Mouse (Mus musculus): ENCODE results near the gene Tshz2. TPM values are rescaled to one million over a fixed set of nuclear protein-coding genes. Genes with fewer than 3 reads are reported as not detected.

The Tshz2 gene
- polyA plus RNA-seq, 1 experiment from 2014 or later = 5.9 TPM

- Histone ChIP-seq H3K9ac (ENCODE audit: low read length) (no peak overlapping the region), H3K27ac (replicated peaks; ENCODE audit: low read depth, low read length) (no peak overlapping the region), H3K9me3 (ENCODE audit: control insufficient read depth, low read length) (no peaks in the 10 kb centered on the region), H3K27me3 (ENCODE audit: control insufficient read depth, insufficient read depth, low read length) (no peaks in the 10 kb centered on the region), H3K4me3 (ENCODE audit: low read depth, low read length) (no peak overlapping the region), H3K4me2 (ENCODE audit: low read depth, severe bottlenecking) (no peak overlapping the region), H3K4me1 (ENCODE audit: control insufficient read depth, insufficient read depth, low read length) (peaks cover 4% of the 10 kb centered on the region; the same call in 1 of the 2 replicates), H3K36me3 (ENCODE audit: control insufficient read depth, insufficient read depth, low read length) (no peaks in the 10 kb centered on the region)
- DNase-seq (ENCODE audit: low spot score) (no peak), ATAC-seq (ENCODE audit: insufficient number of reproducible peaks, low FRiP score, low TSS enrichment, low read depth) (no peak)
- WGBS = 91% methylated on average over 12 of the region's 12 CpGs
Measured at GRCm38 (mm10) chr2:169805545-169805944, 172.7 kb downstream of the Tshz2 start.

GRCm38 (mm10) chr2:169811589-169811988 is 178.8 kb downstream of the Tshz2 start:
- ATAC-seq (ENCODE audit: insufficient number of reproducible peaks, low FRiP score, low TSS enrichment, low read depth) (no peak), DNase-seq (ENCODE audit: low spot score) (no peak)
- WGBS = 21% methylated on average over 5 of the region's 5 CpGs
- Histone ChIP-seq H3K36me3 (ENCODE audit: control insufficient read depth, insufficient read depth, low read length) (no peaks in the 10 kb centered on the region), H3K27ac (replicated peaks; ENCODE audit: low read depth, low read length) (no peak overlapping the region), H3K4me2 (ENCODE audit: low read depth, severe bottlenecking) (no peak overlapping the region), H3K9me3 (ENCODE audit: control insufficient read depth, low read length) (no peaks in the 10 kb centered on the region), H3K9ac (ENCODE audit: low read length) (no peak overlapping the region), H3K27me3 (ENCODE audit: control insufficient read depth, insufficient read depth, low read length) (no peaks in the 10 kb centered on the region), H3K4me3 (ENCODE audit: low read depth, low read length) (no peak overlapping the region), H3K4me1 (ENCODE audit: control insufficient read depth, insufficient read depth, low read length) (peaks cover 16% of the 10 kb centered on the region)

GRCm38 (mm10) chr2:169812055-169812454 is 179.2 kb downstream of the Tshz2 start:
- no peak overlapping the region for H3K27ac ChIP-seq (replicated peaks; ENCODE audit: low read depth, low read length)
- no peak overlapping the region for H3K4me2 ChIP-seq (ENCODE audit: low read depth, severe bottlenecking)
- H3K27me3 ChIP-seq (ENCODE audit: control insufficient read depth, insufficient read depth, low read length) = no peaks in the 10 kb centered on the region
- no peaks in the 10 kb centered on the region for H3K9me3 ChIP-seq (ENCODE audit: control insufficient read depth, low read length)
- DNase-seq (ENCODE audit: low spot score) (no peak), ATAC-seq (ENCODE audit: insufficient number of reproducible peaks, low FRiP score, low TSS enrichment, low read depth) (no peak)
- no peak overlapping the region for H3K4me3 ChIP-seq (ENCODE audit: low read depth, low read length)
- H3K9ac ChIP-seq (ENCODE audit: low read length) = no peak overlapping the region
- WGBS = 64% methylated on average over 8 of the region's 8 CpGs
- H3K4me1 ChIP-seq (ENCODE audit: control insufficient read depth, insufficient read depth, low read length) = peaks cover 16% of the 10 kb centered on the region
- no peaks in the 10 kb centered on the region for H3K36me3 ChIP-seq (ENCODE audit: control insufficient read depth, insufficient read depth, low read length)

- DNase-seq (ENCODE audit: low spot score) = no peak
- H3K4me1 ChIP-seq (ENCODE audit: control insufficient read depth, insufficient read depth, low read length) = peaks cover 16% of the 10 kb centered on the region
- no peak overlapping the region for H3K4me2 ChIP-seq (ENCODE audit: low read depth, severe bottlenecking)
- no peak for ATAC-seq (ENCODE audit: insufficient number of reproducible peaks, low FRiP score, low TSS enrichment, low read depth)
- no peak overlapping the region for H3K4me3 ChIP-seq (ENCODE audit: low read depth, low read length)
- no peaks in the 10 kb centered on the region for H3K27me3 ChIP-seq (ENCODE audit: control insufficient read depth, insufficient read depth, low read length)
- H3K9ac ChIP-seq (ENCODE audit: low read length) = no peak overlapping the region
- no peaks in the 10 kb centered on the region for H3K36me3 ChIP-seq (ENCODE audit: control insufficient read depth, insufficient read depth, low read length)
- 83% methylated on average over 7 of the region's 7 CpGs for WGBS
- no peak overlapping the region for H3K27ac ChIP-seq (replicated peaks; ENCODE audit: low read depth, low read length)
- H3K9me3 ChIP-seq (ENCODE audit: control insufficient read depth, low read length) = no peaks in the 10 kb centered on the region
Measured at GRCm38 (mm10) chr2:169812940-169813339, 180.1 kb downstream of the Tshz2 start.

GRCm38 (mm10) chr2:169814351-169814750 is 181.5 kb downstream of the Tshz2 start:
- ATAC-seq (ENCODE audit: insufficient number of reproducible peaks, low FRiP score, low TSS enrichment, low read depth) (no peak), DNase-seq (ENCODE audit: low spot score) (no peak)
- peak overlapping the region; percentile 14; the same call in 1 of the 2 replicates for H3K27ac ChIP-seq (replicated peaks; ENCODE audit: low read depth, low read length)
- H3K9ac ChIP-seq (ENCODE audit: low read length) = no peak overlapping the region
- H3K4me1 ChIP-seq (ENCODE audit: control insufficient read depth, insufficient read depth, low read length) = peaks cover 16% of the 10 kb centered on the region
- no peak overlapping the region for H3K4me2 ChIP-seq (ENCODE audit: low read depth, severe bottlenecking)
- WGBS = 61% methylated on average over 3 of the region's 3 CpGs
- no peaks in the 10 kb centered on the region for H3K36me3 ChIP-seq (ENCODE audit: control insufficient read depth, insufficient read depth, low read length)
- H3K27me3 ChIP-seq (ENCODE audit: control insufficient read depth, insufficient read depth, low read length) = no peaks in the 10 kb centered on the region
- no peaks in the 10 kb centered on the region for H3K9me3 ChIP-seq (ENCODE audit: control insufficient read depth, low read length)
- H3K4me3 ChIP-seq (ENCODE audit: low read depth, low read length) = no peak overlapping the region

GRCm38 (mm10) chr2:169814757-169815156 is 181.9 kb downstream of the Tshz2 start:
- H3K27me3 ChIP-seq (ENCODE audit: control insufficient read depth, insufficient read depth, low read length) = no peaks in the 10 kb centered on the region
- ATAC-seq (ENCODE audit: insufficient number of reproducible peaks, low FRiP score, low TSS enrichment, low read depth) = no peak
- no peak overlapping the region for H3K4me2 ChIP-seq (ENCODE audit: low read depth, severe bottlenecking)
- H3K9ac ChIP-seq (ENCODE audit: low read length) = no peak overlapping the region
- H3K36me3 ChIP-seq (ENCODE audit: control insufficient read depth, insufficient read depth, low read length) = no peaks in the 10 kb centered on the region
- 63% methylated on average over 10 of the region's 10 CpGs for WGBS
- H3K4me1 ChIP-seq (ENCODE audit: control insufficient read depth, insufficient read depth, low read length) = peaks cover 16% of the 10 kb centered on the region
- no peak for DNase-seq (ENCODE audit: low spot score)
- no peak overlapping the region; the same call in 1 of the 2 replicates for H3K27ac ChIP-seq (replicated peaks; ENCODE audit: low read depth, low read length)
- H3K4me3 ChIP-seq (ENCODE audit: low read depth, low read length) = no peak overlapping the region
- no peaks in the 10 kb centered on the region for H3K9me3 ChIP-seq (ENCODE audit: control insufficient read depth, low read length)

GRCm38 (mm10) chr2:169821021-169821441 is 188.2 kb downstream of the Tshz2 start:
- Histone ChIP-seq H3K4me3 (ENCODE audit: low read depth, low read length) (no peak overlapping the region), H3K9me3 (ENCODE audit: control insufficient read depth, low read length) (no peaks in the 10 kb centered on the region), H3K9ac (ENCODE audit: low read length) (no peak overlapping the region), H3K36me3 (ENCODE audit: control insufficient read depth, insufficient read depth, low read length) (no peaks in the 10 kb centered on the region), H3K4me1 (ENCODE audit: control insufficient read depth, insufficient read depth, low read length) (peaks cover 4% of the 10 kb centered on the region), H3K27ac (replicated peaks; ENCODE audit: low read depth, low read length) (no peak overlapping the region), H3K4me2 (ENCODE audit: low read depth, severe bottlenecking) (no peak overlapping the region), H3K27me3 (ENCODE audit: control insufficient read depth, insufficient read depth, low read length) (no peaks in the 10 kb centered on the region)
- DNase-seq (ENCODE audit: low spot score) = no peak
- 92% methylated on average over 9 of the region's 9 CpGs for WGBS
- no peak for ATAC-seq (ENCODE audit: insufficient number of reproducible peaks, low FRiP score, low TSS enrichment, low read depth)

- ATAC-seq (ENCODE audit: insufficient number of reproducible peaks, low FRiP score, low TSS enrichment, low read depth) (no peak; the same call in 1 of the 2 replicates), DNase-seq (ENCODE audit: low spot score) (peak; percentile 48)
- Histone ChIP-seq H3K4me1 (ENCODE audit: control insufficient read depth, insufficient read depth, low read length) (peaks cover 15% of the 10 kb centered on the region), H3K27ac (replicated peaks; ENCODE audit: low read depth, low read length) (no peak overlapping the region; the same call in 1 of the 2 replicates), H3K27me3 (ENCODE audit: control insufficient read depth, insufficient read depth, low read length) (no peaks in the 10 kb centered on the region), H3K36me3 (ENCODE audit: control insufficient read depth, insufficient read depth, low read length) (no peaks in the 10 kb centered on the region), H3K9ac (ENCODE audit: low read length) (no peak overlapping the region; the same call in 1 of the 2 replicates), H3K9me3 (ENCODE audit: control insufficient read depth, low read length) (no peaks in the 10 kb centered on the region), H3K4me2 (ENCODE audit: low read depth, severe bottlenecking) (no peak overlapping the region), H3K4me3 (ENCODE audit: low read depth, low read length) (no peak overlapping the region)
- WGBS = 56% methylated on average over 12 of the region's 12 CpGs
Measured at GRCm38 (mm10) chr2:169825908-169826307, 193.1 kb downstream of the Tshz2 start.

- ATAC-seq (ENCODE audit: insufficient number of reproducible peaks, low FRiP score, low TSS enrichment, low read depth) (no peak), DNase-seq (ENCODE audit: low spot score) (peak; percentile 63)
- H3K9ac ChIP-seq (ENCODE audit: low read length) = no peak overlapping the region
- no peak overlapping the region; the same call in 1 of the 2 replicates for H3K27ac ChIP-seq (replicated peaks; ENCODE audit: low read depth, low read length)
- no peak overlapping the region for H3K4me2 ChIP-seq (ENCODE audit: low read depth, severe bottlenecking)
- H3K9me3 ChIP-seq (ENCODE audit: control insufficient read depth, low read length) = no peaks in the 10 kb centered on the region
- WGBS = 34% methylated on average over 15 of the region's 15 CpGs
- no peaks in the 10 kb centered on the region for H3K27me3 ChIP-seq (ENCODE audit: control insufficient read depth, insufficient read depth, low read length)
- no peaks in the 10 kb centered on the region for H3K36me3 ChIP-seq (ENCODE audit: control insufficient read depth, insufficient read depth, low read length)
- H3K4me1 ChIP-seq (ENCODE audit: control insufficient read depth, insufficient read depth, low read length) = peaks cover 15% of the 10 kb centered on the region
- H3K4me3 ChIP-seq (ENCODE audit: low read depth, low read length) = no peak overlapping the region
Measured at GRCm38 (mm10) chr2:169826316-169826715, 193.5 kb downstream of the Tshz2 start.
